Mouse (Mus musculus) gastrocnemius, postnatal 10 days (tissue): ENCODE data around the gene Sorcs3. TPM values are rescaled to one million over a fixed set of nuclear protein-coding genes. Genes with fewer than 3 reads are reported as not detected.

Experiments used
- DNase-seq: peaks from one replicate; pipeline ENCODE4 v3.0.0; 2021; ENCODE audit warnings: mixed read lengths
- total RNA-seq, 2 experiments: library from RNA; stranded (reverse); gene quantifications; 2 replicates each; pipeline ENCODE4 v1.2.3; 2021

Sorcs3 gene
- total RNA-seq, 2 experiments from 2014 or later: 0.07 to 0.14 TPM

GRCm38 (mm10) chr19:48391551-48391950 lies 185.7 kb downstream of the Sorcs3 start:
- no peak for DNase-seq

GRCm38 (mm10) chr19:48404774-48405495 lies 199.1 kb downstream of the Sorcs3 start:
- no peak for DNase-seq

GRCm38 (mm10) chr19:48408221-48408620 lies 202.4 kb downstream of the Sorcs3 start:
- no peak for DNase-seq

- no peak for DNase-seq
These were observed 205.5 kb downstream of the Sorcs3 start for GRCm38 (mm10) chr19:48411332-48411731.

- no peak for DNase-seq
These were observed 208.0 kb downstream of the Sorcs3 start for GRCm38 (mm10) chr19:48413836-48414235.

GRCm38 (mm10) chr19:48418356-48418755 lies 212.5 kb downstream of the Sorcs3 start:
- no peak for DNase-seq

GRCm38 (mm10) chr19:48429263-48429662 lies 223.4 kb downstream of the Sorcs3 start:
- DNase-seq: no peak

- DNase-seq: no peak
These were observed 223.9 kb downstream of the Sorcs3 start for GRCm38 (mm10) chr19:48429755-48430154.

- DNase-seq: no peak
These were observed 224.5 kb downstream of the Sorcs3 start for GRCm38 (mm10) chr19:48430328-48430727.

GRCm38 (mm10) chr19:48438450-48438849 lies 232.6 kb downstream of the Sorcs3 start:
- DNase-seq: no peak

GRCm38 (mm10) chr19:48461141-48461540 lies 255.3 kb downstream of the Sorcs3 start:
- no peak for DNase-seq

GRCm38 (mm10) chr19:48462426-48462825 lies 256.6 kb downstream of the Sorcs3 start:
- DNase-seq: no peak

GRCm38 (mm10) chr19:48463494-48463893 lies 257.7 kb downstream of the Sorcs3 start:
- no peak for DNase-seq

- DNase-seq: no peak
These were observed 261.6 kb downstream of the Sorcs3 start for GRCm38 (mm10) chr19:48467471-48467870.

- DNase-seq: no peak
These were observed 264.1 kb downstream of the Sorcs3 start for GRCm38 (mm10) chr19:48469791-48470410.

- DNase-seq: no peak
These were observed 266.1 kb downstream of the Sorcs3 start for GRCm38 (mm10) chr19:48471927-48472326.

GRCm38 (mm10) chr19:48475784-48476410 lies 270.1 kb downstream of the Sorcs3 start:
- no peak for DNase-seq

- DNase-seq: no peak
These were observed 273.0 kb downstream of the Sorcs3 start for GRCm38 (mm10) chr19:48478864-48479263.

- DNase-seq: no peak
These were observed 277.1 kb downstream of the Sorcs3 start for GRCm38 (mm10) chr19:48482946-48483345.

GRCm38 (mm10) chr19:48491111-48491510 lies 285.3 kb downstream of the Sorcs3 start:
- DNase-seq: no peak

GRCm38 (mm10) chr19:48503896-48504620 lies 298.2 kb downstream of the Sorcs3 start:
- no peak for DNase-seq

GRCm38 (mm10) chr19:48523803-48524202 lies 318.0 kb downstream of the Sorcs3 start:
- no peak for DNase-seq
